Mouse (Mus musculus) spleen, adult 2 months (tissue): Measurements from ENCODE around the gene Rsph10b.

Experiments used
- CTCF ChIP-seq: fragments of 200-500 bp; IDR thresholded peaks from 2 replicates; pipeline ENCODE4 v1.5.1; 2011; ENCODE audit warnings: mild to moderate bottlenecking, inconsistent platforms; ENCODE audit not compliant: insufficient read depth, insufficient read length, insufficient replicate concordance; ENCODE audit errors: extremely low read depth
- POLR2A ChIP-seq: fragments of 200-500 bp; IDR thresholded peaks from 2 replicates; pipeline ENCODE4 v1.6.1; 2011; ENCODE audit warnings: low read depth, low read length, inconsistent platforms

GRCm38 (mm10) chr5:144002461-144003192 lies 69.8 kb downstream of the Rsph10b start:
- TF ChIP-seq CTCF: no peak
- TF ChIP-seq POLR2A: no peak
